Mouse (Mus musculus): ENCODE results near the gene Vmn1r47.
"Not testable (repeated sequence)": the region's sequence is repeated elsewhere in the genome, so short reads cannot be mapped to it uniquely, and the experiment has no call there.

GRCm38 (mm10) chr6:90036741-90037140 is 20.8 kb downstream of the Vmn1r47 start, which contains the start of gene Vmn1r48:
- not testable (repeated sequence) for TF ChIP-seq CTCF (IDR thresholded peaks at IDR 0.05; ENCODE audit: low read depth, low read length); POLR2A (IDR thresholded peaks at IDR 0.05; ENCODE audit: insufficient read depth, low read length)
